Mouse (Mus musculus): ENCODE measurements around the gene Tas2r134. TPM values are rescaled to one million over a fixed set of nuclear protein-coding genes. Genes with fewer than 3 reads are reported as not detected.

Tas2r134 gene
- polyA plus RNA-seq, 1 experiment from 2014 or later, result not detected

GRCm38 (mm10) chr2:51657684-51658083 is 30.4 kb downstream of the Tas2r134 start:
- ATAC-seq (ENCODE audit: insufficient read depth), result no peak
- Histone ChIP-seq H3K27ac (replicated peaks) (no peak overlapping the region), H3K36me3 (replicated peaks) (no peaks in the 10 kb centered on the region), H3K9me3 (replicated peaks) (no peaks in the 10 kb centered on the region), H3K4me2 (no peak overlapping the region), H3K4me3 (replicated peaks) (no peak overlapping the region), H3K27me3 (no peaks in the 10 kb centered on the region), H3K9ac (no peak overlapping the region), H3K4me1 (replicated peaks) (no peaks in the 10 kb centered on the region)
- WGBS (ENCODE audit: insufficient replicate concordance), result 64% methylated on average over 3 of the region's 3 CpGs

GRCm38 (mm10) chr2:51658288-51658687 is 31.0 kb downstream of the Tas2r134 start:
- no peaks in the 10 kb centered on the region for H3K36me3 ChIP-seq (replicated peaks)
- no peak overlapping the region for H3K9ac ChIP-seq
- no peak overlapping the region for H3K4me3 ChIP-seq (replicated peaks)
- H3K9me3 ChIP-seq (replicated peaks), result no peaks in the 10 kb centered on the region
- no peaks in the 10 kb centered on the region for H3K27me3 ChIP-seq
- 62% methylated on average over 5 of the region's 5 CpGs for WGBS (ENCODE audit: insufficient replicate concordance)
- no peak for ATAC-seq (ENCODE audit: insufficient read depth)
- H3K4me2 ChIP-seq, result no peak overlapping the region
- H3K27ac ChIP-seq (replicated peaks), result no peak overlapping the region
- no peaks in the 10 kb centered on the region for H3K4me1 ChIP-seq (replicated peaks)

- Histone ChIP-seq H3K36me3 (replicated peaks) (no peaks in the 10 kb centered on the region), H3K9me3 (replicated peaks) (no peaks in the 10 kb centered on the region), H3K4me1 (replicated peaks) (no peaks in the 10 kb centered on the region), H3K9ac (no peak overlapping the region), H3K27me3 (no peaks in the 10 kb centered on the region), H3K27ac (replicated peaks) (no peak overlapping the region), H3K4me2 (no peak overlapping the region), H3K4me3 (replicated peaks) (no peak overlapping the region)
- 60% methylated on average over 2 of the region's 2 CpGs for WGBS (ENCODE audit: insufficient replicate concordance)
- ATAC-seq (ENCODE audit: insufficient read depth), result no peak
Measured at GRCm38 (mm10) chr2:51674321-51674720, 47.0 kb downstream of the Tas2r134 start.
